Mouse (Mus musculus): ENCODE measurements around the gene Akap8. TPM values are rescaled to one million over a fixed set of nuclear protein-coding genes. Genes with fewer than 3 reads are reported as not detected.

Gene Akap8
- 75.8 and 81.4 TPM in 2 replicates for polyA plus RNA-seq (2015; fragmentation: Nextera tagmentation; extraction: Ambion mirVana)

- no peaks in the 10 kb centered on the region for H3K9me3 ChIP-seq (replicated peaks; ENCODE audit: control insufficient read depth, low read length)
- H3K4me3 ChIP-seq (ENCODE audit: low read length) = peak within 1 kb of the TSS; percentile 99
- H3K9ac ChIP-seq (ENCODE audit: low read length) = peak within 1 kb of the TSS; percentile 89
- peak; percentile 97 for ATAC-seq (replicated peaks; ENCODE audit: extremely low read depth, insufficient read depth, low FRiP score)
- WGBS = under 1% methylated on average over 83 of the region's 83 CpGs
- H3K4me2 ChIP-seq (ENCODE audit: low read depth, low read length) = peak within 1 kb of the TSS; percentile 93
- H3K27ac ChIP-seq (ENCODE audit: low read length) = peak within 1 kb of the TSS; percentile 98
- peaks cover 31% of the 10 kb centered on the region for H3K36me3 ChIP-seq (ENCODE audit: control insufficient read depth, insufficient read depth)
- H3K4me1 ChIP-seq (ENCODE audit: control insufficient read depth, insufficient read depth, low read length) = peaks cover 22% of the 10 kb centered on the region
- no peaks in the 10 kb centered on the region for H3K27me3 ChIP-seq (ENCODE audit: control insufficient read depth, insufficient read depth, low read length)
Observed at GRCm38 (mm10) chr17:32320597-32321389, at the start of gene Akap8. Akap8 (minus strand) TSS chr17:32321238.

DNA sequence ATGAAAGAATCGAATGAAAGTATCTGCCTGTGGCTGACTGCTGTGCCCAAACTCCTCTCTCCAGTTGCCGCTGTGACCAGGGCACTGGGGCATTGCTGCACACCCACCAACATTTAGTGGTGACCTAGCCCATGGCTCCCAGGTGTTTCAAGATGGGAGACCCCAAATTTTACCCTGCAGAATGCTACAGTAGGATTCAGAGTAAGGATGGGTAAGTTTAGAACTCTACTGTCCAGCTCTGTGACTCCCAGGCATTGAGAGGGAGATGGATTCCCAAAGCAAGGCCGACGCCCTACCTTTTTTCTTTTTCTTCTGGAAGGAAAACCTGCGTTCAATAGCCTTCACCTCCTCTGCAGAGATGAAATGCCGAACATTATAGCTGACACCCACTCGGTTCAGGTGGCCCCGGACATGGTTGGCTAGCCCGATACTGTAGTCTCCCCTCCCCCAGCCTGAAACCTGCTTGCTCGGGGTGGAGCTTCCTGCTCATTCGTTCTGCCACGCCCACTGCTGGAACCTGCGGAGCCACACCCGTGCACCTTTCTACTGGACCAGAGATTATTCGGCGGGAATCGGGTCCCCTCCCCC lies 48.0 kb upstream of the Akap8 start:
- WGBS = 23% methylated on average over 12 of the region's 17 CpGs
- Histone ChIP-seq H3K9ac (ENCODE audit: low read length) (0 out of 2 replicates have a peak overlapping the region, but pooled peaks have one; percentile 11), H3K36me3 (ENCODE audit: control insufficient read depth, insufficient read depth) (0 out of 2 replicates have a peak, but pooled peaks cover 3% of the 10 kb centered on the region), H3K27me3 (ENCODE audit: control insufficient read depth, insufficient read depth, low read length) (no peaks in the 10 kb centered on the region), H3K4me3 (ENCODE audit: low read length) (peak overlapping the region; percentile 37), H3K4me1 (ENCODE audit: control insufficient read depth, insufficient read depth, low read length) (peaks cover 3% of the 10 kb centered on the region; the same call in 1 of the 2 replicates), H3K4me2 (ENCODE audit: low read depth, low read length) (peak overlapping the region; percentile 55), H3K27ac (ENCODE audit: low read length) (no peak overlapping the region), H3K9me3 (replicated peaks; ENCODE audit: control insufficient read depth, low read length) (no peaks in the 10 kb centered on the region)
- no peak for ATAC-seq (replicated peaks; ENCODE audit: extremely low read depth, insufficient read depth, low FRiP score)

- 87% methylated on average over 11 of the region's 11 CpGs for WGBS
Observed at GRCm38 (mm10) chr17:32367706-32368105, 46.7 kb upstream of the Akap8 start.

DNA sequence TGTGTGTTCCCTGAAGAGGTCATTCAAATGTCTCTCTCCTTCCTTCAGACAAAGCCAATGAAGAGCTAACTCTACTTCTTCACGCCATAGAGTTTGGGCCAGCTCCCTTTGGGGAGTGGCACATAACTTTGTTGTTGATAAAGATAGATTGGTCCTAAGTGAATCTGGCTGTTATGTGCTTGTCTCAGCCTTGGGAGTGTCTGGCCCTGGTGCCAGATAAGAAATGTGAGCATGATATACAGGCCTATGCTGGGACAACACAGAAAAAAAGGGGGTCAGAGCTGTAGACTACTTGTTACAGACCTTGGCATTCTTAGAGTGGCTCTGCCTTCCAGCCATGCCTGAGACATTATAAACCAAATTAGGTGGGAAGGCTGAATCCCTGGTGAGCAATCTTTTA lies 44.3 kb upstream of the Akap8 start:
- ATAC-seq (replicated peaks; ENCODE audit: extremely low read depth, insufficient read depth, low FRiP score) = no peak
- Histone ChIP-seq H3K9ac (ENCODE audit: low read length) (no peak overlapping the region), H3K4me3 (ENCODE audit: low read length) (no peak overlapping the region), H3K9me3 (replicated peaks; ENCODE audit: control insufficient read depth, low read length) (no peaks in the 10 kb centered on the region), H3K4me2 (ENCODE audit: low read depth, low read length) (no peak overlapping the region), H3K27ac (ENCODE audit: low read length) (no peak overlapping the region), H3K36me3 (ENCODE audit: control insufficient read depth, insufficient read depth) (peaks cover 9% of the 10 kb centered on the region), H3K4me1 (ENCODE audit: control insufficient read depth, insufficient read depth, low read length) (peaks cover 17% of the 10 kb centered on the region), H3K27me3 (ENCODE audit: control insufficient read depth, insufficient read depth, low read length) (no peaks in the 10 kb centered on the region)
- WGBS = 71% methylated on average over 1 of the region's 1 CpGs

More at GRCm38 (mm10) chr17:32367706-32368105, 46.7 kb upstream of the Akap8 start:
- H3K9me3 ChIP-seq (replicated peaks; ENCODE audit: control insufficient read depth, low read length) = no peaks in the 10 kb centered on the region
- H3K4me3 ChIP-seq (ENCODE audit: low read length) = no peak overlapping the region
- ATAC-seq (replicated peaks; ENCODE audit: extremely low read depth, insufficient read depth, low FRiP score) = no peak
- no peak overlapping the region for H3K4me2 ChIP-seq (ENCODE audit: low read depth, low read length)
- 0 out of 2 replicates have a peak, but pooled peaks cover 3% of the 10 kb centered on the region for H3K36me3 ChIP-seq (ENCODE audit: control insufficient read depth, insufficient read depth)
- peaks cover 12% of the 10 kb centered on the region for H3K4me1 ChIP-seq (ENCODE audit: control insufficient read depth, insufficient read depth, low read length)
- H3K27ac ChIP-seq (ENCODE audit: low read length) = no peak overlapping the region
- no peaks in the 10 kb centered on the region for H3K27me3 ChIP-seq (ENCODE audit: control insufficient read depth, insufficient read depth, low read length)
- H3K9ac ChIP-seq (ENCODE audit: low read length) = no peak overlapping the region

- WGBS = 48% methylated on average over 5 of the region's 5 CpGs
- Histone ChIP-seq H3K36me3 (ENCODE audit: control insufficient read depth, insufficient read depth) (peaks cover 13% of the 10 kb centered on the region), H3K9me3 (replicated peaks; ENCODE audit: control insufficient read depth, low read length) (no peaks in the 10 kb centered on the region), H3K9ac (ENCODE audit: low read length) (peak overlapping the region; percentile 55), H3K4me1 (ENCODE audit: control insufficient read depth, insufficient read depth, low read length) (peaks cover 17% of the 10 kb centered on the region), H3K27me3 (ENCODE audit: control insufficient read depth, insufficient read depth, low read length) (no peaks in the 10 kb centered on the region), H3K27ac (ENCODE audit: low read length) (peak overlapping the region; percentile 85), H3K4me2 (ENCODE audit: low read depth, low read length) (peak overlapping the region; percentile 65), H3K4me3 (ENCODE audit: low read length) (peak overlapping the region; percentile 97)
- ATAC-seq (replicated peaks; ENCODE audit: extremely low read depth, insufficient read depth, low FRiP score) = no peak
Observed at GRCm38 (mm10) chr17:32364850-32365249, 43.8 kb upstream of the Akap8 start.

DNA sequence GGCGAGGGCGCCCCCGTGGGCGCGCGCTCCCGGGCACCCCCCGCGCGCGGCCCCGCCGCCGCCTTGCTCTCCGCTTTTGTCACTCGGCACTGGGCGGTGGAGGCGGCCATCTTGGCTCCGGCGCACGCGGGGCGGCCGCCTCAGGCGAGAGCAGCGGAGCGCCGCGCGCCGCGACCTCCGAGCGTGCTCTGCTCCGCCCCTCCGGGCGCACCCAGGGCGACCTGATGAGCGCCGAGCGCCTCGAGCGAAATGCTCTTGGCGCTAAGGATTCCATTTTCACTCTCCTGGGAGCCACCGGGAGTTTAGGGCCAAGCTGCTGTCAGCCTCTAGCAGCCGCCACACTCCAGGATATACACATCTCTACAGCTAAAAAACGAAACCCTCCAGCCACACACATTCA lies 43.3 kb upstream of the Akap8 start:
- Histone ChIP-seq H3K9ac (ENCODE audit: low read length) (peak overlapping the region; percentile 96), H3K27me3 (ENCODE audit: control insufficient read depth, insufficient read depth, low read length) (no peaks in the 10 kb centered on the region), H3K4me2 (ENCODE audit: low read depth, low read length) (peak overlapping the region; percentile 65), H3K4me1 (ENCODE audit: control insufficient read depth, insufficient read depth, low read length) (peaks cover 17% of the 10 kb centered on the region), H3K27ac (ENCODE audit: low read length) (peak overlapping the region; percentile 85), H3K4me3 (ENCODE audit: low read length) (peak overlapping the region; percentile 97), H3K36me3 (ENCODE audit: control insufficient read depth, insufficient read depth) (peaks cover 18% of the 10 kb centered on the region), H3K9me3 (replicated peaks; ENCODE audit: control insufficient read depth, low read length) (no peaks in the 10 kb centered on the region)
- WGBS = 0% methylated on average over 33 of the region's 47 CpGs
- ATAC-seq (replicated peaks; ENCODE audit: extremely low read depth, insufficient read depth, low FRiP score) = peak; percentile 91

- peak; percentile 33 for ATAC-seq (replicated peaks; ENCODE audit: extremely low read depth, insufficient read depth, low FRiP score)
- peaks cover 14% of the 10 kb centered on the region for H3K4me1 ChIP-seq (ENCODE audit: control insufficient read depth, insufficient read depth, low read length)
- peaks cover 23% of the 10 kb centered on the region for H3K36me3 ChIP-seq (ENCODE audit: control insufficient read depth, insufficient read depth)
- H3K27ac ChIP-seq (ENCODE audit: low read length) = peak overlapping the region; percentile 77
- peak overlapping the region; percentile 91 for H3K4me2 ChIP-seq (ENCODE audit: low read depth, low read length)
- WGBS = 1% methylated on average over 34 of the region's 50 CpGs
- H3K4me3 ChIP-seq (ENCODE audit: low read length) = peak overlapping the region; percentile 97
- no peaks in the 10 kb centered on the region for H3K9me3 ChIP-seq (replicated peaks; ENCODE audit: control insufficient read depth, low read length)
- H3K27me3 ChIP-seq (ENCODE audit: control insufficient read depth, insufficient read depth, low read length) = no peaks in the 10 kb centered on the region
- peak overlapping the region; percentile 96 for H3K9ac ChIP-seq (ENCODE audit: low read length)
Observed at GRCm38 (mm10) chr17:32363821-32364301, 42.8 kb upstream of the Akap8 start.

GRCm38 (mm10) chr17:32362686-32363085 lies 41.6 kb upstream of the Akap8 start:
- H3K9ac ChIP-seq (ENCODE audit: low read length) = no peak overlapping the region

GRCm38 (mm10) chr17:32359928-32360327 lies 38.9 kb upstream of the Akap8 start:
- no peaks in the 10 kb centered on the region for H3K9me3 ChIP-seq (replicated peaks; ENCODE audit: control insufficient read depth, low read length)
- no peak overlapping the region for H3K27ac ChIP-seq (ENCODE audit: low read length)
- H3K36me3 ChIP-seq (ENCODE audit: control insufficient read depth, insufficient read depth) = peaks cover 55% of the 10 kb centered on the region
- no peak for ATAC-seq (replicated peaks; ENCODE audit: extremely low read depth, insufficient read depth, low FRiP score)
- 89% methylated on average over 18 of the region's 18 CpGs for WGBS
- no peak overlapping the region for H3K4me3 ChIP-seq (ENCODE audit: low read length)
- no peaks in the 10 kb centered on the region for H3K27me3 ChIP-seq (ENCODE audit: control insufficient read depth, insufficient read depth, low read length)
- no peak overlapping the region for H3K4me2 ChIP-seq (ENCODE audit: low read depth, low read length)
- H3K9ac ChIP-seq (ENCODE audit: low read length) = no peak overlapping the region
- peaks cover 14% of the 10 kb centered on the region for H3K4me1 ChIP-seq (ENCODE audit: control insufficient read depth, insufficient read depth, low read length)

More at GRCm38 (mm10) chr17:32362686-32363085, 41.6 kb upstream of the Akap8 start:
- H3K4me1 ChIP-seq (ENCODE audit: control insufficient read depth, insufficient read depth, low read length) = peaks cover 14% of the 10 kb centered on the region
- H3K27ac ChIP-seq (ENCODE audit: low read length) = no peak overlapping the region
- no peak for ATAC-seq (replicated peaks; ENCODE audit: extremely low read depth, insufficient read depth, low FRiP score)
- H3K4me2 ChIP-seq (ENCODE audit: low read depth, low read length) = peak overlapping the region; percentile 91
- no peaks in the 10 kb centered on the region for H3K27me3 ChIP-seq (ENCODE audit: control insufficient read depth, insufficient read depth, low read length)
- WGBS = 73% methylated on average over 4 of the region's 4 CpGs
- no peaks in the 10 kb centered on the region for H3K9me3 ChIP-seq (replicated peaks; ENCODE audit: control insufficient read depth, low read length)
- peaks cover 34% of the 10 kb centered on the region for H3K36me3 ChIP-seq (ENCODE audit: control insufficient read depth, insufficient read depth)
- H3K4me3 ChIP-seq (ENCODE audit: low read length) = peak overlapping the region; percentile 97; the same call in 1 of the 2 replicates
